Mouse (Mus musculus) heart, embryonic 13.5 days (tissue): ENCODE results near the gene Sod1. TPM values are rescaled to one million over a fixed set of nuclear protein-coding genes. Genes with fewer than 3 reads are reported as not detected.
"Not testable (repeated sequence)": the region's sequence is repeated elsewhere in the genome, so short reads cannot be mapped to it uniquely, and the experiment has no call there.

Experiments
- ATAC-seq: fragments of 200-750 bp; cut with Nextera tagmentation; 2 replicates; pipeline ENCODE4 v1.8.0; 2017; ENCODE audit warnings: moderate TSS enrichment; ENCODE audit not compliant: insufficient number of reproducible peaks, low FRiP score, low TSS enrichment; ENCODE audit errors: extremely low read depth
- H3K27ac ChIP-seq: fragments of 300-500 bp; sonication (generic); replicated peaks from 2 replicates; pipeline ENCODE4 v1.5.1; 2015; ENCODE audit warnings: moderate library complexity, mild to moderate bottlenecking, inconsistent platforms
- H3K27me3 ChIP-seq: fragments of 300-500 bp; sonication (generic); replicated peaks from 2 replicates; pipeline ENCODE4 v1.6.1; 2015; ENCODE audit warnings: mild to moderate bottlenecking, inconsistent platforms
- H3K36me3 ChIP-seq: fragments of 300-500 bp; sonication (generic); 2 replicates; pipeline ENCODE4 v1.6.1; 2015; ENCODE audit warnings: mild to moderate bottlenecking, inconsistent platforms
- H3K4me1 ChIP-seq: fragments of 300-500 bp; sonication (generic); 2 replicates; pipeline ENCODE4 v1.6.1; 2015; ENCODE audit warnings: inconsistent platforms
- H3K4me2 ChIP-seq: fragments of 300-500 bp; sonication (generic); 2 replicates; pipeline ENCODE4 v1.6.1; 2015; ENCODE audit warnings: inconsistent platforms, mild to moderate bottlenecking, moderate library complexity
- H3K4me3 ChIP-seq: fragments of 300-500 bp; sonication (generic); 2 replicates; pipeline ENCODE4 v1.5.1; 2015; ENCODE audit warnings: moderate library complexity, mild to moderate bottlenecking, inconsistent platforms
- H3K9ac ChIP-seq: fragments of 300-500 bp; sonication (generic); 2 replicates; pipeline ENCODE4 v1.6.1; 2015; ENCODE audit warnings: inconsistent platforms, mild to moderate bottlenecking, moderate library complexity
- H3K9me3 ChIP-seq: fragments of 300-500 bp; sonication (generic); 2 replicates; pipeline ENCODE4 v1.6.1; 2016; ENCODE audit warnings: inconsistent platforms
- WGBS: fragments of 180-500 bp; shearing (Covaris S2); methylation state at CpG from one replicate; pipeline ENCODE4 v1.1.7; 2015; ENCODE audit warnings: mixed read lengths; 5-methylcytosine and 5-hydroxymethylcytosine counted together
- polyA plus RNA-seq: library from polyadenylated mRNA; unstranded; fragments of >200 nt; fragmentation: Nextera tagmentation; extraction: Ambion mirVana; gene quantifications from 2 replicates; pipeline ENCODE4 v1.2.1, GENCODE M21; 2015

Gene Sod1
- polyA plus RNA-seq, 1 experiment from 2014 or later: 927 TPM

- Histone ChIP-seq H3K27ac (no peak overlapping the region), H3K9ac (no peak overlapping the region), H3K9me3 (no peaks in the 10 kb centered on the region), H3K4me3 (no peak overlapping the region), H3K27me3 (no peaks in the 10 kb centered on the region), H3K4me1 (peaks cover 18% of the 10 kb centered on the region), H3K36me3 (peaks cover 58% of the 10 kb centered on the region), H3K4me2 (no peak overlapping the region)
- 88% methylated on average over 7 of the region's 7 CpGs for WGBS
- no peak for ATAC-seq
Observed at GRCm38 (mm10) chr16:90231302-90231701, 10.7 kb downstream of the Sod1 start.

GRCm38 (mm10) chr16:90233702-90234101 lies 13.1 kb downstream of the Sod1 start:
- Histone ChIP-seq H3K4me3 (no peak overlapping the region), H3K4me2 (no peak overlapping the region), H3K27me3 (no peaks in the 10 kb centered on the region), H3K9ac (no peak overlapping the region), H3K4me1 (peaks cover 18% of the 10 kb centered on the region), H3K9me3 (no peaks in the 10 kb centered on the region), H3K27ac (no peak overlapping the region), H3K36me3 (peaks cover 50% of the 10 kb centered on the region)
- ATAC-seq: no peak
- 93% methylated on average over 10 of the region's 10 CpGs for WGBS

GRCm38 (mm10) chr16:90234617-90235016 lies 14.1 kb downstream of the Sod1 start:
- Histone ChIP-seq H3K4me1 (peaks cover 18% of the 10 kb centered on the region), H3K36me3 (peaks cover 53% of the 10 kb centered on the region), H3K27ac (peak overlapping the region; percentile 40), H3K4me2 (peak overlapping the region; percentile 12; the same call in 1 of the 2 replicates), H3K4me3 (no peak overlapping the region), H3K27me3 (no peaks in the 10 kb centered on the region), H3K9me3 (no peaks in the 10 kb centered on the region), H3K9ac (no peak overlapping the region)
- 28% methylated on average over 6 of the region's 6 CpGs for WGBS
- ATAC-seq: no peak

- peaks cover 53% of the 10 kb centered on the region for H3K36me3 ChIP-seq
- no peak overlapping the region for H3K4me3 ChIP-seq
- H3K9me3 ChIP-seq: no peaks in the 10 kb centered on the region
- no peak overlapping the region for H3K9ac ChIP-seq
- no peaks in the 10 kb centered on the region for H3K27me3 ChIP-seq
- peak overlapping the region; percentile 40 for H3K27ac ChIP-seq
- 56% methylated on average over 3 of the region's 3 CpGs for WGBS
- H3K4me2 ChIP-seq: no peak overlapping the region
- no peak for ATAC-seq
- peaks cover 18% of the 10 kb centered on the region for H3K4me1 ChIP-seq
Observed at GRCm38 (mm10) chr16:90235188-90235587, 14.6 kb downstream of the Sod1 start.

- Histone ChIP-seq H3K9ac (no peak overlapping the region), H3K4me1 (peaks cover 20% of the 10 kb centered on the region), H3K4me2 (no peak overlapping the region), H3K27me3 (no peaks in the 10 kb centered on the region), H3K9me3 (no peaks in the 10 kb centered on the region), H3K27ac (no peak overlapping the region), H3K4me3 (no peak overlapping the region), H3K36me3 (peaks cover 74% of the 10 kb centered on the region)
- no peak for ATAC-seq
- WGBS: 85% methylated on average over 6 of the region's 6 CpGs
Observed at GRCm38 (mm10) chr16:90239128-90239746, 18.7 kb downstream of the Sod1 start.

GRCm38 (mm10) chr16:90241875-90242274 lies 21.3 kb downstream of the Sod1 start:
- WGBS: 84% methylated on average over 4 of the region's 4 CpGs
- no peak overlapping the region for H3K9ac ChIP-seq
- H3K36me3 ChIP-seq: peaks cover 87% of the 10 kb centered on the region
- no peak overlapping the region for H3K4me2 ChIP-seq
- ATAC-seq: no peak
- no peaks in the 10 kb centered on the region for H3K9me3 ChIP-seq
- H3K27ac ChIP-seq: no peak overlapping the region
- H3K27me3 ChIP-seq: no peaks in the 10 kb centered on the region
- peaks cover 5% of the 10 kb centered on the region; the same call in 1 of the 2 replicates for H3K4me1 ChIP-seq
- H3K4me3 ChIP-seq: no peak overlapping the region

- Histone ChIP-seq H3K4me3 (no peak overlapping the region), H3K9me3 (no peaks in the 10 kb centered on the region), H3K36me3 (peaks cover 95% of the 10 kb centered on the region), H3K27me3 (no peaks in the 10 kb centered on the region), H3K4me1 (peaks cover 5% of the 10 kb centered on the region; the same call in 1 of the 2 replicates), H3K9ac (no peak overlapping the region), H3K27ac (no peak overlapping the region), H3K4me2 (no peak overlapping the region)
- ATAC-seq: 0 out of 2 replicates have a peak, but pooled peaks have one; percentile 54
- 70% methylated on average over 17 of the region's 17 CpGs for WGBS
Observed at GRCm38 (mm10) chr16:90242426-90243304, 22.1 kb downstream of the Sod1 start.

- Histone ChIP-seq H3K4me2 (no peak overlapping the region), H3K27me3 (no peaks in the 10 kb centered on the region), H3K4me1 (no peaks in the 10 kb centered on the region), H3K4me3 (no peak overlapping the region), H3K9me3 (no peaks in the 10 kb centered on the region), H3K27ac (no peak overlapping the region), H3K36me3 (peaks cover 97% of the 10 kb centered on the region), H3K9ac (no peak overlapping the region)
- WGBS: 87% methylated on average over 7 of the region's 7 CpGs
- ATAC-seq: no peak
Observed at GRCm38 (mm10) chr16:90250099-90250498, 29.5 kb downstream of the Sod1 start.

GRCm38 (mm10) chr16:90251256-90251655 lies 30.7 kb downstream of the Sod1 start:
- H3K4me2 ChIP-seq, H3K4me1 ChIP-seq, H3K27ac ChIP-seq, ATAC-seq, H3K9me3 ChIP-seq, H3K9ac ChIP-seq, H3K4me3 ChIP-seq, H3K27me3 ChIP-seq: not testable (repeated sequence)
- H3K36me3 ChIP-seq: peaks cover 93% of the 10 kb centered on the region
- 90% methylated on average over 3 of the region's 3 CpGs for WGBS

- ATAC-seq: no peak
- peaks cover 95% of the 10 kb centered on the region for H3K36me3 ChIP-seq
- no peaks in the 10 kb centered on the region for H3K4me1 ChIP-seq
- no peaks in the 10 kb centered on the region for H3K9me3 ChIP-seq
- no peak overlapping the region for H3K9ac ChIP-seq
- H3K27me3 ChIP-seq: no peaks in the 10 kb centered on the region
- no peak overlapping the region for H3K4me3 ChIP-seq
- no peak overlapping the region for H3K27ac ChIP-seq
- no peak overlapping the region for H3K4me2 ChIP-seq
- WGBS: 88% methylated on average over 2 of the region's 2 CpGs
Observed at GRCm38 (mm10) chr16:90252521-90252920, 32.0 kb downstream of the Sod1 start.

GRCm38 (mm10) chr16:90258950-90259349 lies 38.4 kb downstream of the Sod1 start:
- Histone ChIP-seq H3K4me1 (peaks cover 10% of the 10 kb centered on the region), H3K27me3 (no peaks in the 10 kb centered on the region), H3K4me2 (no peak overlapping the region), H3K4me3 (no peak overlapping the region), H3K36me3 (peaks cover 82% of the 10 kb centered on the region), H3K9me3 (no peaks in the 10 kb centered on the region), H3K27ac (no peak overlapping the region), H3K9ac (no peak overlapping the region)
- no peak for ATAC-seq
- 92% methylated on average over 7 of the region's 7 CpGs for WGBS
